Mouse (Mus musculus) mesoderm, embryonic 11.5 days (tissue): Measurements from ENCODE around the gene Tmem120a.

Experiments
- DNase-seq: peaks from one replicate; pipeline ENCODE4 v3.0.0-alpha.2; 2012; ENCODE audit warnings: low read depth, low spot score

Tmem120a gene

GRCm38 (mm10) chr5:135710599-135711214, 33.5 kb downstream of the Tmem120a start:
- no peak for DNase-seq

GRCm38 (mm10) chr5:135709716-135710115, 34.5 kb downstream of the Tmem120a start:
- no peak for DNase-seq

- DNase-seq = no peak
Observed at GRCm38 (mm10) chr5:135707855-135708254, 36.4 kb downstream of the Tmem120a start.

- no peak for DNase-seq
Observed at GRCm38 (mm10) chr5:135707039-135707438, 37.2 kb downstream of the Tmem120a start.

GRCm38 (mm10) chr5:135705383-135705782, 38.9 kb downstream of the Tmem120a start:
- DNase-seq = no peak

GRCm38 (mm10) chr5:135703431-135703830, 40.8 kb downstream of the Tmem120a start:
- no peak for DNase-seq

- no peak for DNase-seq
Observed at GRCm38 (mm10) chr5:135702682-135703192, 41.5 kb downstream of the Tmem120a start.

- DNase-seq = no peak
Observed at GRCm38 (mm10) chr5:135702190-135702589, 42.1 kb downstream of the Tmem120a start.

GRCm38 (mm10) chr5:135701601-135702000, 42.6 kb downstream of the Tmem120a start:
- no peak for DNase-seq

- no peak for DNase-seq
Observed at GRCm38 (mm10) chr5:135697711-135698111, 46.5 kb downstream of the Tmem120a start.

- DNase-seq = no peak
Observed at GRCm38 (mm10) chr5:135695277-135695721, 48.9 kb downstream of the Tmem120a start.

GRCm38 (mm10) chr5:135693281-135693853, 50.9 kb downstream of the Tmem120a start:
- no peak for DNase-seq

- no peak for DNase-seq
Observed at GRCm38 (mm10) chr5:135691266-135691665, 53.0 kb downstream of the Tmem120a start.

GRCm38 (mm10) chr5:135690401-135690800, 53.8 kb downstream of the Tmem120a start:
- DNase-seq = no peak
